12 mouse cellular contexts compared by ENCODE assay signal in genomic region chr1:187376946-187377671, GRCm38 (mm10).
DNase-seq lines count a peak whose midpoint lies in the region; ATAC-seq and TF ChIP-seq lines count a peak whose summit lies in the region.
"Had no signal": no experiment of that assay in that cellular context is flagged by ENCODE, and none has a peak within 500 bp of the region (broad histone marks: within the 10 kb centered on the region; RNA-seq: fewer than 3 reads in every experiment).

No protein-coding gene starts in this region.

- peak; percentile 6 for DNase-seq in lung, postnatal 36 days
- DNase-seq in lung, adult 2 months = no peak
- peak; percentile 42 for DNase-seq in brain, adult 2 months (ENCODE audit: low read depth, low spot score)
- peak; percentile 32 for DNase-seq in naive thymus-derived CD4-positive, alpha-beta T cell, adult 2 months (ENCODE audit: low read depth)
- DNase-seq in thymus, postnatal 4 days = peak; percentile 37
- no peak for DNase-seq in layer of hippocampus, adult 18-20 months (ENCODE audit: low spot score in 2 of 2)
- DNase-seq: adrenal gland, postnatal 25 days; cerebellum, adult 9-10 months; heart, postnatal 14 days; kidney, postnatal 14 days had no signal

- no peak for ATAC-seq in intestine, embryonic 16.5 days

- H3K9me3 ChIP-seq in intestine, embryonic 16.5 days (ENCODE audit: control insufficient read depth, low read length) = no peaks in the 10 kb centered on the region
- H3K9me3 ChIP-seq: embryonic facial prominence, embryonic 12.5 days had no signal

- H3K9ac ChIP-seq in intestine, embryonic 16.5 days (ENCODE audit: low read depth, low read length) = no peak overlapping the region
- H3K9ac ChIP-seq: embryonic facial prominence, embryonic 12.5 days had no signal

- no peak for TF ChIP-seq CTCF in lung, adult 2 months (IDR thresholded peaks at IDR 0.05; ENCODE audit: insufficient read depth, low read length)

- no peak overlapping the region for H3K4me2 ChIP-seq in intestine, embryonic 16.5 days (ENCODE audit: low read depth, low read length)
- H3K4me2 ChIP-seq: embryonic facial prominence, embryonic 12.5 days had no signal

- 67% methylated on average over 11 of the region's 11 CpGs for WGBS in lung, adult 2 months
- WGBS in intestine, embryonic 16.5 days = 78% methylated on average over 11 of the region's 11 CpGs

- TF ChIP-seq POLR2A in lung, adult 2 months (IDR thresholded peaks at IDR 0.05; ENCODE audit: borderline replicate concordance, extremely low read depth, low read depth, low read length) = no peak

- no peak overlapping the region for H3K4me3 ChIP-seq in lung, adult 2 months (replicated peaks; ENCODE audit: extremely low read depth, low read depth, low read length)
- H3K4me3 ChIP-seq in intestine, embryonic 16.5 days (ENCODE audit: low read length) = no peak overlapping the region
- H3K4me3 ChIP-seq: embryonic facial prominence, embryonic 12.5 days had no signal

- no peaks in the 10 kb centered on the region for H3K27me3 ChIP-seq in intestine, embryonic 16.5 days (replicated peaks; ENCODE audit: control insufficient read depth, insufficient read depth, low read length)
- H3K27me3 ChIP-seq: embryonic facial prominence, embryonic 12.5 days had no signal

- no peak overlapping the region for H3K27ac ChIP-seq in intestine, embryonic 16.5 days (ENCODE audit: low read length)
- H3K27ac ChIP-seq: embryonic facial prominence, embryonic 12.5 days had no signal

- H3K4me1 ChIP-seq in lung, adult 2 months (ENCODE audit: control insufficient read depth, insufficient read depth, low read length) = no peaks in the 10 kb centered on the region
- no peaks in the 10 kb centered on the region for H3K4me1 ChIP-seq in intestine, embryonic 16.5 days (ENCODE audit: control insufficient read depth, insufficient read depth, low read length)
- H3K4me1 ChIP-seq: embryonic facial prominence, embryonic 12.5 days had no signal

- H3K36me3 ChIP-seq in intestine, embryonic 16.5 days (ENCODE audit: control insufficient read depth, insufficient read depth, low read length) = no peaks in the 10 kb centered on the region
- H3K36me3 ChIP-seq: embryonic facial prominence, embryonic 12.5 days had no signal

Comparison
In these comparisons a context has a peak if more than half of its experiments do, and no peak if none do; other contexts are left out.
1. DNase-seq: peak in lung, postnatal 36 days (single experiment), brain, adult 2 months (single experiment), naive thymus-derived CD4-positive, alpha-beta T cell, adult 2 months (single experiment) and thymus, postnatal 4 days (single experiment); none in lung, adult 2 months (single experiment) and layer of hippocampus, adult 18-20 months (0 of 2).